Mouse (Mus musculus) B cell, adult (primary cell): ENCODE data around the gene Sh2d5. TPM values are rescaled to one million over a fixed set of nuclear protein-coding genes. Genes with fewer than 3 reads are reported as not detected.

Experiments used
- total RNA-seq: library from RNA; stranded (reverse); gene quantifications from 4 replicates; pipeline ENCODE4 v1.2.4, GENCODE M21; 2023; ENCODE audit not compliant: inconsistent age

Gene Sh2d5
- 0.15 to 0.84 TPM (median 0.42 TPM) in 4 replicates for total RNA-seq

GRCm38 (mm10) chr4:138250088-138250960 is at the start of gene Sh2d5, which contains the start of gene Kif17:
Gene Sh2d5, plus strand, starts transcription at chr4:138250403.
Gene Kif17, plus strand, starts transcription at chr4:138250435.

GRCm38 (mm10) chr4:138216200-138216890 is 33.9 kb upstream of the Sh2d5 start, which contains the start of gene Hp1bp3:
Gene Hp1bp3, plus strand, starts transcription at chr4:138216296.

GRCm38 (mm10) chr4:138304340-138305104 is 54.3 kb downstream of the Sh2d5 start, which contains the start of gene Ddost:
Gene Ddost, plus strand, starts transcription at chr4:138304730.

Other genes with a start within 250 kb of the Sh2d5 start
- 98.7 to 110 TPM (median 104 TPM) in 4 replicates for gene Hp1bp3, start 34.1 kb upstream of the Sh2d5 start, total RNA-seq
- 0.19 TPM in 1 of 4 replicates, not detected in the others for gene Kif17, start within 50 bp of the Sh2d5 start, total RNA-seq
- gene Ddost, start 54.3 kb downstream of the Sh2d5 start, total RNA-seq, result 57.9 to 64.3 TPM (median 61.0 TPM) in 4 replicates
- 32.2 to 43.7 TPM (median 38.0 TPM) in 4 replicates for gene Pink1, start 75.9 kb downstream of the Sh2d5 start, total RNA-seq
- not detected in 4 replicates for gene Cda, start 117.6 kb downstream of the Sh2d5 start, total RNA-seq
- gene Fam43b, start 146.1 kb downstream of the Sh2d5 start, total RNA-seq, result not detected in 4 replicates
- gene Mul1, start 184.3 kb downstream of the Sh2d5 start, total RNA-seq, result 32.3 to 47.3 TPM (median 39.9 TPM) in 4 replicates
- gene Camk2n1, start 203.9 kb downstream of the Sh2d5 start, total RNA-seq, result 0.33 to 0.86 TPM (median 0.78 TPM) in 4 replicates